Mouse (Mus musculus): ENCODE results near the gene Slc11a1.

Gene Slc11a1

DNA sequence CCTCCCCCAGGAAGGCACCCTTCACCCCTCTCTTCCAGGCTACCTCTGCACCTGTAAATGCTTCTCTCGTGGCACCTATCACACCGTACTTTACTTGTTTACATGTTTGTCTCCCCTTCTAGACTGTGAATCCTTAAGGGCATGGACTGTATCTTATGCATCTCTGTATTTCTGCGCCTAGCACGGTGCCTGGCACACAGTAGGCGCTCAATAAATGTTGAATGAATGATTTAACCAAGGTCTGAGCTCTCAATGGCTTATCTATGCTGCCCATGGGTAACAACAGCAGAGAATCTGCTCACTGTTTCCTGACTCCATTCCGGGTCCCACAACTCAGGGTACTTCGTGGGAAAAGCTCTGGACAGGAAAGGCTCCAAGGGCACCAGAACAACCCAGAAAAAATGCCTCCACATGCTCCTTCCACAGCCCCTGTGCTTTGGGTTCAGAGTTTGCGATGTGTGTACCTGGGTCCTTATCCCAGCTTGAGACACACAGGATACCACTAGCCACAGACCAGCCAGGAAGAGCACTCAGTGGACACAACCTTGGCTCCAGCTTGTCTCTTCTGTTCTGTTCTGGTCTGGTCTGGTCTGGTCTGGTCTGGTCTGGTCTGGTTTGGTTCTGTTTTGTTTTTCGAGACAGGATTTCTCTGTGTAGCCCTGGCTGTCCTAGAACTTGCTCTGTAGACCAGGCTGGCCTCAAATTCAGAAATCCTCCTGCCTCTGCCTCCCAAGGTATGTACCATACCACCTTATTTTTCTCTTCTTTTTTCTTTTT is 21.4 kb upstream of the Slc11a1 start:
- DNase-seq (ENCODE audit: low read depth, low spot score), result no peak

DNA sequence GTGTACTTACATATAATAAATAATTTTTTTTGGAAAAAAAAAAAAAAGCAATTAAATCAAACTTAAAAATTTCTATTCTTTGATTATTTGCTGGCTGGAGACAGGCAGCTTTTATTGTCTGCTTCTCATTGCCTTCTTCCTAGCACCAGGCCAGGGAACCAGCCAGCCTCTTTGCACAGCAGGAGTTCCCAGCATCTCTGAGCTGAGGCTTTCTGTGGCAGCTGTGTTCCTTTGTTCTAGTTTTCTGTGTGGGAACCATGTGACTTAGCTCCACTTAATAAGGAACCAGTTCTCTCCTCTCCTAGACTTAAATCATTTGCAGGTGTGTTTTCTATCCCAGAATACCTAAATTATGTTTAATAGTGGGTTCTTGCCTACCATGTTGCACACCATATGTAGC is 17.5 kb upstream of the Slc11a1 start:
- no peak for DNase-seq (ENCODE audit: low read depth, low spot score)

DNA sequence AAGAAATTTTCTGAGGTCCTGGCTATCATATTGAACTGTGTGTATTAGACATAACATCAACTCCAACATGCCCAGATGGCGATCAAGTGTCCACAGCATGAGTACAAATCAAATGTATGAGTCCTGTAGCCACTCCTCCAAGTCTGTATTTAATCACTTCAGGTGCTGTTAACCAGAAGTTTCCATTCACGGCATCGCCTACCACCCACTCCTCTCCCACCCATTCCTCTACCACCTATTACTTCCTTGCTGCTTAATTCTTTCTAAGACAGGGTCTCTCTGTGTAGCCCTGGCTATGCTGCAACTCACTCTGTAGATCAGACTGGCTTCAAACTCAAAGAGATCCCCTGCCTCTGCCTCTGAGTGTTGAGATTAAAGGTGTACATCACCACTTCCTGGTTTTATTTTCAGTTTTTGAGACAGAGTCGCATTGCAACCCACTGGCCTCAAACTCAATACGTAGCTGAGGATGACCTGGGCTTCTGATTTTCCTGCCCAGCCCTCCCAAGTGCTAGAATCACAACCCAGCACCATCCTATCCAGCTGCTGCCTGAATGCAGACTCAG is 15.0 kb upstream of the Slc11a1 start:
- DNase-seq (ENCODE audit: low read depth, low spot score), result no peak

DNA sequence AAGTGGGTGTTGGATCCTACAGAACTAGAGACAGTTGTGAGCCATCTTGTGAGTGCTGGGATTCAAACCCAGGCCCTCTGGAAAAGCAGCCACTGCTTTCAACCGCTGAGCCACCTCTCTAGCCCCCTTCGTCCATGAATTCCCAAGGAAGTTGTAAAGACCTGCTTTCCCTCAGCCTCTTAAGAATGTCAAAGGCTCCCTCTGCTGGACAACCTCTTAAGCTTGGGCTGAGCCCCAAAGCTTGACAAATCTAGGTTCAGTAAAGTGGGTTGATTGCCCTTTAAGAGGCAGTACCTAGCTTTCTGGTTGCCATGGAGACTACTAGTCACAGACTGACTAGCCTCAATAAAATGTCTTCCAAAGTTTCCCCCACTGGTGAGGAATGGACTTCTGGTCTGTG is 13.2 kb upstream of the Slc11a1 start, which contains the start of gene Catip:
Gene Catip, plus strand, starts transcription at position 297 of the 400 bp plus-strand sequence.
- peak; percentile 64 for DNase-seq (ENCODE audit: low read depth, low spot score)

DNA sequence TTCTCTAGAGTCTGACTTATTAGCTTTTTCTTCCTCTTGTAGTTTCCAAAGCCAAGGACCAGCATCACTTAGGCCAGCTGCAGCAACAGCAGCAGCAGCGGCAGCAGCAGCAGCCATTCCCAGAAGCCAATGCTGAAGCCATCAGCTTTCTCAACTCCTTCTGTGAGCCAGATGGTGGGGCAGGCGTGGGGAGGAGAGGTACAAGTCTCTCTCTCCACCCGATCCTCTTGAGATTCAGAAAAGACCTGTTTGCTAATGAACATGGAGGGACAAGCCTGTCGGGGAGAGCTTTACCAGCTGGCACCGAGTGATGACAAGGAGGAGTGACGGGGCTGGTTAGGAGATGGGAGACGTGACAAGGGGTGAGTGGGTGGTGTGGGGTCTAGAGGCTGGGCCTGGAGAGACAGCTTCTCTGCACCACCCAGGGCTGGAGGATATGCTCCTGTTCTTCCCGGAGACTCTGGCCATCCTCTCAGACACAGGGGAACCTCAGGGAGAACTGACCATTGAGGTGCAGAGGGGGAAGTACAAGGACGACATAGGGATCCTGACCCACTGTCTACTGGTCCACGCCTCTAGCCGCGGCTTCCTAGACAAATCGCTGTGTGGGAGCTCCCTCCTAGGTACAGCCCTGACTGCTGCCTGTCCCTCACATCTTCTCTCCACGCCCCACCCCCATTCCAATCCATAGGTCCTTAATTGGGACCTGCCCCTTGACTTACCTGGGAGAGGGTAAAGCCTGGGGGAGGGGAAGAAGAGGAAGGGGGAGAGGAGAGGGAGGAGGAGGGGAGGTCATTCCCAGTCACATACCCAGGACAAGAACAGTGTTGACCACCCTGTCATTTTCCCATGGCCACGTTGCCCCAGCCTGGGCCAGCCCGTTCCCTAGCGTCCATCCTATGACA is 12.4 kb upstream of the Slc11a1 start:
- DNase-seq (ENCODE audit: low read depth, low spot score), result no peak

DNA sequence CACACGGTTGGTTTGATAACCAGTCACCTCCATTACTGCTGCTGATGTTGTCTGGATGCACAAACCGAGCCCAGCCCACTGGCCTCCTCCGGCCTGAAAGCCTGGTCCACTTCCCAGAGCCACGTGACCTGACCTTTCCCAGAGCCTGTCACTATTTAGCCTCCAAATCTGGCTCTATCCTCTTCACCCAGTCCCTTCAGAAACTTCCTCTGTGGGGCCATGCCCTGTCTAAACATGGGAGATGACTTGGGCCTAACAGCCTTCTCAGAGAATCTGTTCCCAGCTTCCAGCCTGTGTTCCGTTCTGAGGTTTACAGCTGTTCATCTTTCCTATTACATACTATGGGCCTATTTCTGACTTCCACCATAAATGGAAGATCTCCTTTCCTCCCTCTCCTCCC is 11.6 kb upstream of the Slc11a1 start:
- no peak for DNase-seq (ENCODE audit: low read depth, low spot score)

DNA sequence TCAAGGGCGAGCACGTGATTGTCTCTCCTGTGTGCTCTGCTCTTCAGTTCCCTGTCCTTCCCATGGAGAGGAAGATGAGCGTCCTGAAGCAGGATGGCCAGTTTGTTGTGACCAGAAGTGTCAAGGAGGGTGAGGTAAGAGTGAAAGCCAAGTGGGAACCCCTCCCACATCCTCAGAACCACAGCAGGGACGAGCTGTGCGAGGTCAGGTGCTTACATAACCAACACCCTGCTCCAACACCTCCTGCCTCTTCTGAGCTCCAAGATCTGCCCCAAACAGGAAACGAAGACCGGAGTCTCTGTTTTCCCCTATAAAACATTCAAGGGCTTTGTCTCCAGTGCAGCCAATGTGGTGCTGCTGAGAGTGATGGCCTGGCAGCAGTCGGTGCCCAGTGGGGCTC is 10.7 kb upstream of the Slc11a1 start:
- DNase-seq (ENCODE audit: low read depth, low spot score), result no peak

DNA sequence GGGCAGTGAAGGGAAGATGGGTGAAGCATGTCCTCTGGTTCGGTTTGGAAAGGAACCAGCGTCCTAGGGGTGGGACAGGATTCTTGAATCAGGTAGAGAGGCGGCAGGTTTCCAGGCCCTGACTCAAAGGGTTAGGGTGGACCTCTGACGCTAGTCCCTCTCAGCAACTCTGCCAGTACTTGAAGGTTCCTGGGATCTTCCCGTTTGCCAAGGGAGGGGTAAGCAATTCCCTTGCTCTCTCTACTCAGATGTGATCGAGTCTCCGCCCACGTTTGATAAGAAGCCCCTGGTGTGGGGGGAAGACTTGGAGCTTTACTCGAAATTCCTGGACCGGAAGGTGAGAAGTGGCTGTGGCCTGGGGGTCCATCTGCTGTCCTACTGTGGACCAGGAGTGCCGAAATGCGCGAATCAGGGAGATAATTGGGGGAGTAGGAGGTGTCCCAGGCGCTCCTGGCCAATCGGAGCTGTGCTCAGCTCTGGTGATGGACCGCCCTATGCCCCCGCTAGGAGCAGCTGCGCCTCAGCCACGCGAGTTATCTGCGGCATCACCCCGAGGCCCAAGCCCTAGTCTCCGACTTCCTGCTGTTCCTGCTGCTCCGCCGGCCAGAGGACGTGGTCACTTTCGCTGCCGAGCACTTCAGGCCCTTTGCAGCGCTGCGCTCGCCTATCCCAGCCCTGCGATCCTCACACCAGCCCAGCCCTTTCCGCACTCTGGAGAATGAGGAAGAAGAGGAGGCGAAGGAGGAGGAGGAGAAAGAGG is 6.9 kb upstream of the Slc11a1 start:
- no peak for DNase-seq (ENCODE audit: low read depth, low spot score)

DNA sequence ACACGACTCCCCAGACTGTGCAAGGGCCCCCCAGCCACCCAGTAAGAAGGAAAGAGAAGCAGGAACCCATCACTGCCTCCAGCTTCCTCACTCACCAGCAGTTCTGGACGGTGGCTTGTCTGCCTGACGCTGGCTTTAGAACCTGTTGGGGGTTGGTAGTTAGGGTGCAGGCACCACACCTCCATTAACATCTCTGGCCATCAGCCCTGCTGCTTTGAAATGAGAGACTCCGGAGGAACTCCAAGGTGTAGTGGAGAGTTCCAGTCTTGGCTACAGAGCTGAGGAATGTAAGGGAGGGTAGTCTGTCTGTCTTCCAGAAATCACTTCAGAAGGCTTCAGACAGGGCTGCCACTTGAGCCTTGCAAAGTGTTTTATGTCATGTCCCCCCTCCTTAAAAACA is 5.0 kb upstream of the Slc11a1 start:
- no peak for DNase-seq (ENCODE audit: low read depth, low spot score)

DNA sequence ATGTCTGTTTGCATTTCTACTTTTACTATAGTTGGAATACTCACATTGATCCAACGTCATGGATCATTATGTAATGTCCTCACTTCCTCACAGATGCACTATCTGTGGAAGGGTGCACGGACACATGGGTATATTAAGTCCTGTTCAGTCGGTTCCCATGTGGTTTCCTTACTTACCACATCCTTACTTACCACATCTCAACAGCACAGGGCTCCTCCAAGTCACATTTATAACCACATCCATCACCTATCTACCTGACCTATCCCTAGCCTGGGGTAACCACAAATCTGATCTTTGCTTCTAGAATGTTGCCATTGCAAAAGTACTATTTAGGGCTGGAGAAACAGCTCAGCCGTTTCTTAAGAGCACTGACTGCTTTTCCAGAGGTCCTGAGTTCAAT is 1.6 kb upstream of the Slc11a1 start:
- DNase-seq (ENCODE audit: low read depth, low spot score), result no peak

DNA sequence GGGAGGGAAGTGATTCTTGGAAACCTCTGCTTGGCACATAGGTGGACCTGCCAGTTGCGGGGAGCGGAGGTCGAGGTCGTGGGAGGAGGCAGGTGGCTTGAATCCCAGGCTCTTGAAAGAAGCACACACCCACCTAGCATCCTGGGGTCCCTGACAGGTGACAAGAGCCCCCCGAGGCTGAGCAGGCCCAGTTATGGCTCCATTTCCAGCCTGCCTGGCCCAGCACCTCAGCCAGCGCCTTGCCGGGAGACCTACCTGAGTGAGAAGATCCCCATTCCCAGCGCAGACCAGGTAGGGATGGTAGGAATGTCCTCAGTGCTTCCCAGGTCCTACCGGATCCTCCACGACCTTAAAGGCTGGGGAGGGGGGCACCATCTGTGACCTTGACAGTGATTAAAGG is 566 bp downstream of the Slc11a1 start:
- no peak for DNase-seq (ENCODE audit: low read depth, low spot score)

DNA sequence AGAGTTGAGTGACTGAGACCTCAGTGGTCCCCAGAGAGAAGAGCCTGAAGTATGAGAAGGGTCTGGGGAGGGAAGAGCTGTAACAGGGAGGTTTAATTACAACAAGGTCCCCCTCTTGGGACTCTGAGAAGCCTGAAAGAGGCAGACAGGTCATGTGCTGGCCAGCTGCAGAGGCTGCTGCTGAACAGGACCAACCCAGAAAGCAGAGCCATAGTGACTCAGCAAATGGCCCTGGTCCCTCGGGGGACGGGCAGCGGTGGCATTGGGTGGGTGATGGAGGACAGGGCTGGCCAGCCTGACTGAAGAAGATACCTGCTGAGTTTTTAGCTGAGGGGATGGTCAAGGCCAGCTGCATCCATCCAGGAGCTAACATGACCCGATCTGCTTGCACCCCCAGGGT is 1.4 kb downstream of the Slc11a1 start:
- DNase-seq (ENCODE audit: low read depth, low spot score), result no peak

DNA sequence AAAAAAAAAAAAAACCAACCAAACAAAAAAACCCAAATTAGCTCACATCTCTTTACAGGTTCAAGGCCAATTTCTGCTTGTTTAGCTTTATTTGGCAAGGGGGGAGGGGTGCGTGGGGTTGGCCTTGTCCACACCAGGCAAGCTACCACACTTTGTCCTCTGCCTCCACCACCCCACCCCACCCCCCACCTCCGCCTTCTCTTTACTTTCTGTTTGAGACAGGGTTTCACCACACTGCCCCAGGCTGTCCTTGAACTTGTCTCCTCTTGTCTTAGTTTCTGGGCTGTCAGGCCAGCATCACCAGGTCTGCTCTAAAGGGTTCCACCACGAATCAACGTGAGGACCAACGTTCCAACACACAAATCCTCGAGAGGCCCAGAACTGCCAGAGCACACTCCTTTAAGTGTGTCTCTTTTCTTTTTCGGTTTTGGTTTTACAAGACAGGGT is 4.1 kb downstream of the Slc11a1 start:
- DNase-seq (ENCODE audit: low read depth, low spot score), result no peak

DNA sequence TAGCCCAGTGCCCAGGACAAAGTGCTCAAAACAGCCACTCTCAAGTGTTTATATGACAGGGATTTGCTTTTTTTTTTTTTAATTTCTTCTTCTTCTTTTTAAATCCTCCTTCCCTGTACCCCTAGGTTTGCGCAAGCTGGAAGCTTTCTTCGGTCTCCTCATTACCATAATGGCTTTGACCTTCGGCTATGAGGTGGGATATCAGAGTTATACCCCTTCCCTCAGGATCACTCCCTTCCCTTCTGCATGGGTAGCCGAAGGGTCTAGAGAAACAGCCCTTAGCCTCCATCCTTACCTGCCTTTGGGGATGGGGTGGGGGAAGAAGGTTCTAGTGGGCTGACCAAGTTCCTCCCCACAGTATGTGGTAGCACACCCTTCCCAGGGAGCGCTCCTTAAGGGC is 5.5 kb downstream of the Slc11a1 start:
- DNase-seq (ENCODE audit: low read depth, low spot score), result no peak

DNA sequence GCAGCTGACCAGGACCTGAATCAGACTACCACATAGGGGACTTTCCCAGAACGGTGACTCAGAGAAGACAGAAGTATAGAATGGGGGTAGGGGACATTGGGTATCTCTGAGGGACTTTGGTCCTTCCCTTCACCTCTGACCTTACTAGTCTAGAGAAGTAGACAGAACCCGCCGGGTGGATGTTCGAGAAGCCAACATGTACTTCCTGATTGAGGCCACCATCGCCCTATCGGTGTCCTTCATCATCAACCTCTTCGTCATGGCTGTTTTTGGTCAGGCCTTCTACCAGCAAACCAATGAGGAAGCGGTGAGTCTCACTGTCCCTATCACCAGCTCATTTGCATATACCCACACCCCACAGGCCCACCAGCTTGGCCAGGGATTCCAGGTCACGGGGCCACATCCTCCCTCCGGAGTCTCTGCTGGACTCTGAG is 6.6 kb downstream of the Slc11a1 start:
- no peak for DNase-seq (ENCODE audit: low read depth, low spot score)

DNA sequence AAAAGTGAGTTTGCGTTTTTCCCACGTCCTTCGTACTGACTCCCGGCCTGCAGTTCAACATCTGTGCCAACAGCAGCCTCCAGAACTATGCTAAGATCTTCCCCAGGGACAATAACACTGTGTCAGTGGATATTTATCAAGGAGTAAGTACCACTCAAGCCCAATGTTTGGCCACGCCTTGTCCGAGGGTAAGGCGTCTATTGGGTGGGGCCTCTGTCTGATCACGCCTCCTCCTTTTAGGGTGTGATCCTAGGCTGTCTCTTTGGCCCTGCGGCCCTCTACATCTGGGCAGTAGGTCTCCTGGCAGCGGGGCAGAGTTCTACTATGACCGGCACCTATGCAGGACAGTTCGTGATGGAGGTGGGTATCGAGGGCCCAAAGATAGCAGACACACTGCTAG is 8.4 kb downstream of the Slc11a1 start:
- no peak for DNase-seq (ENCODE audit: low read depth, low spot score)

DNA sequence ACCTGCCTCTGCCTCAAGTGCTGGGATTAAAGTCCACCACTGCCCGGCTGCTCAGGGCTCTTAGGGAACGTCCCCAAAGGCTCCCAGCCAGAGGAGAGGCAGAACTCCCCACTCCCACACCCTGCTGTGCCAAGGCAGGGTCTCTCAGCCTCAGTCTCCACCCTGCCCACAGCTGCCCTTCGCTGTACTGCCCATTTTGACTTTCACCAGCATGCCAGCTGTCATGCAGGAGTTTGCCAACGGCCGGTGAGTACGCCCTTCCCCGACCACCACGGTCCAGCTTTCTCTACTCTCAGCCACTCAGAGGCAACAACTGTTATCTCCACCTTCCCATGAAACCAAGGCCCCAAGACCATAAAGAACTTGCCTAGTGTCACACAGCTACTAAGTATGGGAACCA is 9.5 kb downstream of the Slc11a1 start:
- DNase-seq (ENCODE audit: low read depth, low spot score), result no peak

DNA sequence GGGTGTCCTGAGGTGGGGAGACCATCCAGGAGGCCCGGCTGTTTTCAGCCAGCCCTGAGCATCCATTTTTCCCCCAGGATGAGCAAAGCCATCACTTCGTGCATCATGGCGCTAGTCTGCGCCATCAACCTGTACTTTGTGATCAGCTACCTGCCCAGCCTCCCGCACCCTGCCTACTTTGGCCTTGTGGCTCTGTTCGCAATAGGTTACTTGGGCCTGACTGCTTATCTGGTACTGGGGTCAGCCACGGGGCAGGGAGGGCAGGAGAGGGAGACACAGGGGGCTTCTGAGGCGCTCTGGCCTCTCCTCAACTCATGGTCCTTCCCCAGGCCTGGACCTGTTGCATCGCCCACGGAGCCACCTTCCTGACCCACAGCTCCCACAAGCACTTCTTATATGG is 10.1 kb downstream of the Slc11a1 start:
- DNase-seq (ENCODE audit: low read depth, low spot score), result no peak

DNA sequence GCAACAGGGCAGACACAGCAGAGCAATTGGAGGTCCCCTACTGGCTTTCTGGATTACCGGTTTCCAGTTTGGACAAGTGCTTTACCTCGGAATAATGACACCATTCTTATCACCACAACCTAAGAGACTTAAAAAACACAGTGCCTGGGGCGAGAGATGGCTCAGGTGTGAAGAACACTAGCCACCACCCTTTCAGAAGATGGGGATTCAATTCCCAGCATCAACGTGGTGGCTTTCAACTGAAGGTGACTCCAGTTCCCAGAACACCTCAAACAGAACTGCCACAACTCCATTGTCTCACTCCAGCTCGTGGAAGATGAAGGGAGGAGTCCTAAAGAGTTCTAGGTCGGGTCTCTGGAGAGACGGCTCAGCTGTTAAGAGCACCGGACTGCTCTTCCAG is 10.5 kb downstream of the Slc11a1 start:
- no peak for DNase-seq (ENCODE audit: low read depth, low spot score)

DNA sequence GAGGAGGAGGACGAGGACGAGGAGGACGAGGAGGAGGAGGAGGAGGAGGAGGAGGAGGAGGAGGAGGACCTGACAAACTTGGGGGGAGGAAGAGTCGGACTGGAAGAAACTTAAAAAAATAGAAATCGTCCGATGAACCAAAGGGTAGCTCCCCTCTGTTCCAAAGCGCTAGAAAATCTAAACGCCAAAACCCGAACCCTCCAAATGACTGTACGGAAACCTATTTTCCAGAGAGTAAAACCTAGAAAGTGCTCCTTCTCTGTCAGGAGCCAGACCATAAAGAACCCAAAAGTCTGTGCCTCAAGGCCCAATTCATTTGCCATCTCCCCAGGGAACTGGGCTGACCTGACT is 11.3 kb downstream of the Slc11a1 start:
- no peak for DNase-seq (ENCODE audit: low read depth, low spot score)

DNA sequence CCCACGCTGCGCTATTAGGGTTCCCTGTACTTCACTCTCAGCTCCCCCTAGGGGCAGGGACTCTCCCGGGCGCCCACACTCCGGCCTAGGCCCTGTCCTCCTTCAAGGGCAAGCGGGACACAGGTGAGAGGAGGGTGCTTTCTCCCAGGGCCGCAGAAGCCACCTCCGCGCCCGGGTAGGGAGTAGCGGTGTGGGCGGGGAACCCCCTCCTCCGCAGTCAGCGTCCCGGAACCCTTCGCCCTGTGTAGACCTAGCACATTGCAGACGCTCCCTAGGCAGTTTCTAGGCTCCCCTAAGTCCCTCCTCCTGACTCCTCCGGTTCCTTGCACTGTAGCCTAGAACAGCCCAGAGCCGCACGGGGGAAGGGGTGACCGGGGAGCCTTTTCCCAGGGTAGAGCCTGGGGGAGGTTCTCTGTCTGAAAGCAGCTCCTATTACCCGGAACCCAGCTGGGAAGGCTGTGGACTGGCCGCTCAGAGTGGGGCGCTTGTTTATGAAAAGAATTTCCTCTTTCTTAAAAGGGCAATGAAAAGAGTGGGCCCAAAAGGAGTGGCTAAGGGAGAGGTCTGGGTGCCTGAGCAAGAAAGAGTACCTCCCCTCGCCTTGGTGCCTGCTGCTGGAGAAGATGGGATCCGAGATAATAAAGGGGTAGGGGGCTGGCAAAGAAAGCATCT is 11.9 kb downstream of the Slc11a1 start:
- DNase-seq (ENCODE audit: low read depth, low spot score), result peak; percentile 94
